Mouse (Mus musculus) stomach, postnatal 0 days (tissue): ENCODE measurements around the gene Akt1. TPM values are rescaled to one million over a fixed set of nuclear protein-coding genes. Genes with fewer than 3 reads are reported as not detected.

Experiments
- ATAC-seq: fragments of 200-750 bp; cut with Nextera tagmentation; 2 replicates; pipeline ENCODE4 v1.8.0; 2017; ENCODE audit not compliant: low FRiP score, low TSS enrichment
- DNase-seq: peaks from one replicate; pipeline ENCODE4 v3.0.0-alpha.2; 2016; ENCODE audit warnings: low spot score
- H3K27ac ChIP-seq: fragments of 300-500 bp; sonication (generic); replicated peaks from 2 replicates; pipeline ENCODE4 v1.5.1; 2014; ENCODE audit warnings: mild to moderate bottlenecking, control low read depth
- H3K27me3 ChIP-seq: fragments of 300-500 bp; sonication (generic); 2 replicates; pipeline ENCODE4 v1.6.1; 2014; ENCODE audit warnings: low read length; ENCODE audit not compliant: control insufficient read depth, insufficient read depth
- H3K36me3 ChIP-seq: fragments of 300-500 bp; sonication (generic); 2 replicates; pipeline ENCODE4 v1.6.1; 2014; ENCODE audit warnings: low read length, mixed read lengths; ENCODE audit not compliant: control insufficient read depth, insufficient read depth
- H3K4me1 ChIP-seq: fragments of 300-500 bp; sonication (generic); replicated peaks from 2 replicates; pipeline ENCODE4 v1.6.1; 2014; ENCODE audit warnings: antibody characterized with exemption; ENCODE audit not compliant: control insufficient read depth, insufficient read depth
- H3K4me2 ChIP-seq: fragments of 300-500 bp; sonication (generic); replicated peaks from 2 replicates; pipeline ENCODE4 v1.6.1; 2014; ENCODE audit warnings: low read depth, mild to moderate bottlenecking, control low read depth, moderate library complexity
- H3K4me3 ChIP-seq: fragments of 300-500 bp; sonication (generic); 2 replicates; pipeline ENCODE4 v1.5.1; 2014; ENCODE audit warnings: low read depth, low read length, control low read depth
- H3K9ac ChIP-seq: fragments of 300-500 bp; sonication (generic); 2 replicates; pipeline ENCODE4 v1.6.1; 2014; ENCODE audit warnings: mild to moderate bottlenecking, low read length, control low read depth, mixed read lengths
- H3K9me3 ChIP-seq: fragments of 300-500 bp; sonication (generic); 2 replicates; pipeline ENCODE4 v1.6.1; 2016; ENCODE audit warnings: low read length; ENCODE audit not compliant: control insufficient read depth
- CTCF ChIP-seq: IDR thresholded peaks from 2 replicates; pipeline ENCODE4 v1.5.1; 2016; ENCODE audit warnings: antibody characterized with exemption, low read depth, mild to moderate bottlenecking, moderate library complexity
- EP300 ChIP-seq: optimal IDR thresholded peaks from 2 replicates; pipeline ENCODE3; 2016; ENCODE audit warnings: antibody characterized with exemption
- WGBS: fragments of 180-500 bp; shearing (Covaris S2); extraction: QIAGEN DNeasy Blood & Tissue Kit; methylation state at CpG from one replicate; pipeline ENCODE4 v1.1.7; 2014; 5-methylcytosine and 5-hydroxymethylcytosine counted together
- polyA plus RNA-seq: library from polyadenylated mRNA; unstranded; fragments of >200 nt; fragmentation: Nextera tagmentation; extraction: Ambion mirVana; gene quantifications from 2 replicates; pipeline ENCODE4 v1.2.1, GENCODE M21; 2015

The Akt1 gene
- polyA plus RNA-seq, 1 experiment from 2014 or later, result 84.5 TPM

DNA sequence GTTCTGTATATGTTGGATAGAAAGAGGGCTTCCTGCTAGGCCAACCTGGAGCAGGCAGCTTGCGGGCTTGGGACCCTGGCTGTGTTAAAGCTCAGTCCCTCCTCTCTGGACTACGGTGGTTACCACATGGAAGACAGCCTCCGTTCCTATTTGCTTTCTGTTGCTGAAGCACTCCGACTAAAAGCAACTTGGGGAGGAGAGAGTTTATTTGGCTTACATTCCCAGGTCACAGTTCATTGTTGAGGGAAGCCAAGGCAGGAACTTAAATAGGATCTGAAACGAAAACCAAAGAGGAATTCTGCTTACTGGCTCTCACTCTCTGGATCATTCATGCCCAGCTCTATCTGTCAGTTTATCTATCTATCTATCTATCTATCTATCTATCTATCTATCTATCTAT is 43.9 kb downstream of the Akt1 start:
- DNase-seq (no peak), ATAC-seq (no peak)
- no peaks in the 10 kb centered on the region for H3K36me3 ChIP-seq
- 49% methylated on average over 5 of the region's 5 CpGs for WGBS
- H3K9me3 ChIP-seq, result no peaks in the 10 kb centered on the region
- TF ChIP-seq EP300, result no peak
- TF ChIP-seq CTCF, result no peak
- no peak overlapping the region for H3K4me3 ChIP-seq
- no peaks in the 10 kb centered on the region for H3K27me3 ChIP-seq
- no peak overlapping the region for H3K4me2 ChIP-seq
- H3K9ac ChIP-seq, result no peak overlapping the region
- peaks cover 10% of the 10 kb centered on the region for H3K4me1 ChIP-seq
- H3K27ac ChIP-seq, result no peak overlapping the region

DNA sequence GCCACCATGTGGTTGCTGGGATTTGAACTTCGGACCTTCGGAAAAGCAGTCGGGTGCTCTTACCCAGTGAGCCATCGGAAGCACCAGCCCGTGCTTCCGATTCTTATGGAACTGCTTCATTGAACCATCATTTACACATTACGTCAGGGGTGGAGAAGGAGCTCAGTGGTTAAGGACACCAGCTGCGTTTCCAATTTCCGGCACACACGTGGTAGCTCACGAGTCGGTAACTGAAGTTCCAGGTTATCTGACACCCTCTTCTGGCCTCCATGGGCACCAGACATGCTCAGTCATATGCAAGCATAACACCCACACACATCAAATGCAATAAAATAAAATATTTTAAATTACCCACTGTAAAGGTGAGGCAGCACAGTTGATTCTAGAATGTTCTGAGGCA is 44.7 kb downstream of the Akt1 start:
- no peak for TF ChIP-seq CTCF
- TF ChIP-seq EP300, result no peak
- no peak overlapping the region for H3K4me3 ChIP-seq
- ATAC-seq, result no peak
- H3K4me2 ChIP-seq, result no peak overlapping the region
- H3K9ac ChIP-seq, result no peak overlapping the region
- no peaks in the 10 kb centered on the region for H3K9me3 ChIP-seq
- DNase-seq, result no peak
- peaks cover 10% of the 10 kb centered on the region for H3K4me1 ChIP-seq
- no peaks in the 10 kb centered on the region for H3K27me3 ChIP-seq
- H3K27ac ChIP-seq, result no peak overlapping the region
- H3K36me3 ChIP-seq, result no peaks in the 10 kb centered on the region
- 92% methylated on average over 12 of the region's 12 CpGs for WGBS

DNA sequence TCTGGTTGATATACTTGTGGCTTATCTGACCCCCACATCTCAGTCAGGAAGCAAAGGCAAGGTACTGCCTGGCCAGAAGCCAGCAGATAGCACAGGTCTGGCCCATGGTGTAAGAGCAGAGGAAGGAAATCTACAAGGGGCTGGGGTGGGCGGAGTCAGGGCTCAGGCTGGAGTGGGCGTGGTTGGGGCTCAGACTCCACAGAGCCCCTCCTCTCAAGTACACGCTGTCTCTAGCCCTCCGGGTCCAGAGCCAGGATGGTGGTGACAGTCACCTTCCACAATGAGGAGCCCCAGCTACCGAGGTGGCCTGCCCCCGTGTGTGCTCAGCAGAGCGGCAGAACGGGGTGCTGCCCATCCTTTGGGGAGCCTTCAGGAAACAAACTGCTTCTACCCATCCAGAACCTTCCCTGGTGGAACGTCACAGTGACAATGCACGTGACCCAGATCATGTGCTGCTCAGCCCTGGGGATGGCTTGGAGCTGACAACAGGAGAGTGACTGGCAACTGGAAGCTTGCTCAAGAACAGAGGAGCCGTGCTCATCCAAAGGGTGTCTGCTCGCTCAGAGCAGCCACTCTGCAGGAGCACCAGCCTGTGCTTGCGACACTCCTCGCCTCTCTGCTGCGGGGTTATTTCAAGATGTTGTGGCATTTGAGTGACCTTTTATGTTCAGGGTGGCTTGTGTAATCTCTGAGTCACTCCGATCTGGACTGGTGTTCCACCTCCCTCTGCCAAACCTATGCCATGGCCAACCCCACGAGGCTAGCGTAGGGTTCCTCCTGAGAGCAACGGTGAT is 45.6 kb downstream of the Akt1 start:
- DNase-seq (peak; percentile 72), ATAC-seq (peak; percentile 51)

DNA sequence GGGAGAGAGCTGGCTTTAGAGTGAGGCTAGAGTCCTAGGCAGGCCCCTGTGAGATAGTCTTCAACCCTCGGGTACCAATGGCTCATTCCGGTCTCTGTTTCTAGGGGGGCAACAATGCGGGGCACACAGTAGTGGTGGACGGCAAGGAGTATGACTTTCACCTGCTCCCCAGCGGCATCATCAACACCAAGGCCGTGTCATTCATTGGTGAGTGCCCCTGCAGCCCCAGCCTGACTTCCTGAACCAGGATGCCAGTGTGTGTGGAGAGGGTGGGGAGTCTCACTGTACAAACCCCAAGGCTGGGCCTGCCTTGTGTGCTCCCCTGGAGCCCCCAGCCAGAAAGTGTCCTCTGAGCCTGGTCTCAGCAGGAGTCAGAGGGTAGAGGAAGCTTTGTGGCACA is 46.5 kb downstream of the Akt1 start:
- no peak overlapping the region for H3K27ac ChIP-seq

More for the DNA sequence above, 45.6 kb downstream of the Akt1 start:
- Histone ChIP-seq H3K36me3 (no peaks in the 10 kb centered on the region), H3K9me3 (no peaks in the 10 kb centered on the region), H3K27me3 (no peaks in the 10 kb centered on the region), H3K4me3 (no peak overlapping the region), H3K9ac (peak overlapping the region; percentile 38), H3K4me1 (peaks cover 10% of the 10 kb centered on the region), H3K27ac (peak overlapping the region; percentile 40; the same call in 1 of the 2 replicates), H3K4me2 (peak overlapping the region; percentile 45)
- no peak for TF ChIP-seq EP300
- TF ChIP-seq CTCF, result no peak
- 23% methylated on average over 19 of the region's 19 CpGs for WGBS

DNA sequence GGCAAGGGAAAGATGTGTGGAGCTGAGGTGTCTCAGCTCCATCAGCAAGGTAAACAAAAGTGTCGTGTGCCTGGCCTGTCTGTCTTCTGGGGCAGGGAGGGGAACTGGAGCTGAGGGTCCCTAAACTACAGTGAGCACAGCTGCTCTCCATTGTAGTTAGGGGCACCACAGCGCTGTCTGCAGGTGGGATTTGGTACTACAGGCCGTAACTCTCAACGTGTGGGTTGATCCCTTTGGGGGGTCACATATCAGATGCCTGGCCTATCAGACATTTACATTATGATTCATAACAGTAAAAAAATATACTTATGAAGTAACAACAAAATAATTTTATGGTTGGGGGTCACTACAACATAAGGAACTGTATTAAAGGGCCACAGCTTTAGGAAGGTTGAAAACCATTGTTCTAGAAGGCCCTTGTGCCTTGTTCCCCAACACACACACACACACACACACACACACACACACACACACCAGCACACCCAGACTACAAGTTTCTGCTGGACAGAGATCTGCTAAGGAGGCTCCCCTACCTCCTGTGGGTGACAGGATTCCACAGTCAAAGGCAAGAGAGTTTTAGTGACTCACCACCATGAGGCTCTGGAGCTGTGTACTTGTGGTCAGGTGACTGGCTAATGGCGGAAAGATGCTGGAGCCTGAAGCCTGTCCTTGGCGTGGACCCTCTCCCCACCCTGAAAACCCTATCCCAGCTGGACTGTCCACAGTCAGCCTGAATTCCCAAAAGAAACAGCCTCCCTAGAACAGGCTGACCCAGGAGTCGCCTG is 47.4 kb downstream of the Akt1 start:
- Histone ChIP-seq H3K27me3 (no peaks in the 10 kb centered on the region), H3K4me2 (no peak overlapping the region), H3K36me3 (no peaks in the 10 kb centered on the region), H3K9me3 (no peaks in the 10 kb centered on the region), H3K4me1 (peaks cover 10% of the 10 kb centered on the region), H3K27ac (no peak overlapping the region), H3K4me3 (no peak overlapping the region), H3K9ac (no peak overlapping the region)
- DNase-seq, result no peak
- ATAC-seq, result peak; percentile 14; the same call in 1 of the 2 replicates
- 61% methylated on average over 7 of the region's 7 CpGs for WGBS
- no peak for TF ChIP-seq EP300
- TF ChIP-seq CTCF, result peak; percentile 68

More for the DNA sequence above, 46.5 kb downstream of the Akt1 start:
- no peak overlapping the region for H3K9ac ChIP-seq
- peaks cover 10% of the 10 kb centered on the region for H3K4me1 ChIP-seq
- DNase-seq (no peak), ATAC-seq (no peak)
- no peaks in the 10 kb centered on the region for H3K36me3 ChIP-seq
- 78% methylated on average over 6 of the region's 6 CpGs for WGBS
- TF ChIP-seq EP300 (no peak), CTCF (no peak)
- H3K4me2 ChIP-seq, result no peak overlapping the region
- H3K9me3 ChIP-seq, result no peaks in the 10 kb centered on the region
- H3K4me3 ChIP-seq, result no peak overlapping the region
- no peaks in the 10 kb centered on the region for H3K27me3 ChIP-seq

DNA sequence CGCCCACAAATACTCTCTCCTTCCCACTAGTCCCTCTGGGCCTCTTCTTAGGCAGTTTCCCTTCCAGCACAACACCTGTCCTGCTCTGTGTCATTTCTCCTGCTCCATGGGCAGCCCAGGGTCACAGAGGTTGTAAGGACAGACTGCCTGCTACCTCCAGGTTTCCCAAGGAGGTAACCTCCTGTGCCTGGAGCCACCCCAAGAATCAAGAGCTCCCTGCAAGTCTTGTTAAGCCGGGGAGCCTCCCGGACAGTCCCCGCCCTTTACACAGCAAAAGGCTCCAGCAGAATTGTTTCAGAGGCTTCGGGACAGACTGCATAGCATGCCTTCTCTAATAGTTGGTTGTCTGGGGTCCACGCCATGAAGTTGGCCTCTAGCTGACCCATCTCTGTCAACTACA is 48.2 kb downstream of the Akt1 start:
- ATAC-seq, result no peak
- no peak overlapping the region for H3K9ac ChIP-seq
- no peak for TF ChIP-seq EP300
- TF ChIP-seq CTCF, result no peak
- no peak overlapping the region for H3K4me3 ChIP-seq
- H3K4me1 ChIP-seq, result peaks cover 10% of the 10 kb centered on the region
- H3K27me3 ChIP-seq, result no peaks in the 10 kb centered on the region
- 48% methylated on average over 6 of the region's 6 CpGs for WGBS
- no peak for DNase-seq
- H3K9me3 ChIP-seq, result no peaks in the 10 kb centered on the region
- H3K27ac ChIP-seq, result no peak overlapping the region
- no peak overlapping the region for H3K4me2 ChIP-seq
- no peaks in the 10 kb centered on the region for H3K36me3 ChIP-seq
